Comparison of ENCODE assay signal across 8 mouse cellular contexts in the genomic region with DNA sequence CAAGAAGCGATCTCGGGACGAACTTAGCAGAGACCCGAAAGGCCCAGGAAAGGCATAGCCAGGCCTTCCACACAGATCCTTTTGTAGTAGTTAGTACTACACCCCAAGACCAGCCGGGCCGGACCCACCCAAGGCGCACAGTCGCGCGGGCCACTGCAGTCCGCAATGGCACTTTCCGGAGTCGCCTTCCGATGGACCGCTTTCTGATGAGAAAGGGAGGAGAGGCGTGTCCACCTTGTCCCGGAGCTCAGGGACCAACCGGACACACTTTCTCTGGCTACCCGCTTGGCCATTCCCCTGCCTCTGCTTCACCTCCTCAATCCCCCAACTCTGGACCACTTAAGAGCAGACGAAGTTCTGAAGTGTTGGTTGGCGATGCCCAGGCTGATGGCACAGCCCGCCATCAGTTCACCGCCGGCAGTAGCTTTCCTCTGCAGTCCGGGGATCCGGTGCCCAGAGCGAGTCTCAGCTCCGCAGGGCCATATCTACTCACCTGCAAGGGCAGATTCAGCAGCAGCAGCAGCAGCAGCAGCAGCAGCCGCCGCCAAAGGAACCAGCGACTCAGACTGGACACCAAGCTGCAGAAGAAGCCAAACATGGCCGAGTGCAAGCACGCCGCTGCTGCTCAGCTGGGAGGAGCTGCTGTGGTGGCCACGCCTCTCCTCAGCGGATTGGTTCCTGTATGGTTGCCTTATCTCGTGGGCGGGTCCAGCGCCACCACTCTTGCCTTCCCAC. TPM values are rescaled to one million over a fixed set of nuclear protein-coding genes. Genes with fewer than 3 reads are reported as not detected.
DNase-seq lines count a peak whose midpoint lies in the region; ATAC-seq and TF ChIP-seq lines count a peak whose summit lies in the region.

A gene (minus strand): TSS at position 628 of the 735 bp plus-strand sequence.

- peaks cover 4% of the 10 kb centered on the region for H3K4me1 ChIP-seq in E14TG2a.4 (replicated peaks; ENCODE audit: low read depth, low read length)
- H3K4me1 ChIP-seq in forebrain, embryonic 11.5 days (replicated peaks; ENCODE audit: control insufficient read depth, insufficient read depth, low read length) = no peaks in the 10 kb centered on the region
- no peaks in the 10 kb centered on the region for H3K4me1 ChIP-seq in heart, embryonic 16.5 days (ENCODE audit: control insufficient read depth, insufficient read depth, low read length)
- no peaks in the 10 kb centered on the region for H3K4me1 ChIP-seq in liver, embryonic 14.5 days (replicated peaks; ENCODE audit: control insufficient read depth in 2 of 2, insufficient read depth in 2 of 2, low read length in 1 of 2)
- no peaks in the 10 kb centered on the region for H3K4me1 ChIP-seq in stomach, embryonic 15.5 days

- peaks cover 13% of the 10 kb centered on the region for H3K36me3 ChIP-seq in E14TG2a.4 (ENCODE audit: insufficient read depth, low read length)
- no peaks in the 10 kb centered on the region for H3K36me3 ChIP-seq in forebrain, embryonic 11.5 days (ENCODE audit: control insufficient read depth, insufficient read depth, low read length)
- H3K36me3 ChIP-seq in heart, embryonic 16.5 days (ENCODE audit: control insufficient read depth, insufficient read depth) = no peaks in the 10 kb centered on the region
- H3K36me3 ChIP-seq in liver, embryonic 14.5 days (replicated peaks; ENCODE audit: control insufficient read depth, insufficient read depth, low read depth) = no peaks in the 10 kb centered on the region
- no peaks in the 10 kb centered on the region for H3K36me3 ChIP-seq in stomach, embryonic 15.5 days

- WGBS in forebrain, embryonic 11.5 days = 3% methylated on average over 39 of the region's 39 CpGs
- 5% methylated on average over 39 of the region's 39 CpGs for WGBS in heart, embryonic 16.5 days
- WGBS in liver, embryonic 14.5 days (ENCODE audit: insufficient replicate concordance) = 3% methylated on average over 39 of the region's 39 CpGs
- WGBS in stomach, embryonic 15.5 days = 2% methylated on average over 39 of the region's 39 CpGs

- TF ChIP-seq CTCF in E14TG2a.4 (conservative IDR thresholded peaks at IDR 0.05; ENCODE audit: low read length) = no peak
- TF ChIP-seq CTCF in liver, embryonic 14.5 days (IDR thresholded peaks at IDR 0.05; ENCODE audit: low read depth) = no peak

- no peaks in the 10 kb centered on the region for H3K27me3 ChIP-seq in E14TG2a.4 (ENCODE audit: insufficient read depth, low read length)
- no peaks in the 10 kb centered on the region for H3K27me3 ChIP-seq in forebrain, embryonic 11.5 days (ENCODE audit: control insufficient read depth, insufficient read depth, low read length)
- H3K27me3 ChIP-seq in heart, embryonic 16.5 days (ENCODE audit: control insufficient read depth, insufficient read depth, low read length) = no peaks in the 10 kb centered on the region
- no peaks in the 10 kb centered on the region for H3K27me3 ChIP-seq in liver, embryonic 14.5 days (ENCODE audit: control insufficient read depth, insufficient read depth, low read length)
- no peaks in the 10 kb centered on the region for H3K27me3 ChIP-seq in stomach, embryonic 15.5 days (replicated peaks)

- ATAC-seq in forebrain, embryonic 11.5 days (replicated peaks; ENCODE audit: low FRiP score) = peak; percentile 98
- peak; percentile 92 for ATAC-seq in heart, embryonic 16.5 days (replicated peaks; ENCODE audit: extremely low read depth, insufficient read depth, low FRiP score)
- peak; percentile 78 for ATAC-seq in liver, embryonic 14.5 days (ENCODE audit: insufficient read depth)
- peak; percentile 92 for ATAC-seq in stomach, embryonic 15.5 days (ENCODE audit: insufficient read depth, low FRiP score, low read depth)

- H3K9me3 ChIP-seq in E14TG2a.4 (ENCODE audit: low read length) = peaks cover 3% of the 10 kb centered on the region; the same call in 1 of the 2 replicates
- no peaks in the 10 kb centered on the region for H3K9me3 ChIP-seq in forebrain, embryonic 11.5 days (ENCODE audit: control insufficient read depth, low read length)
- H3K9me3 ChIP-seq in heart, embryonic 16.5 days (replicated peaks; ENCODE audit: control insufficient read depth, low read length) = no peaks in the 10 kb centered on the region
- H3K9me3 ChIP-seq in liver, embryonic 14.5 days (ENCODE audit: control insufficient read depth, low read length) = no peaks in the 10 kb centered on the region
- no peaks in the 10 kb centered on the region for H3K9me3 ChIP-seq in stomach, embryonic 15.5 days

- H3K4me3 ChIP-seq in E14TG2a.4 (replicated peaks; ENCODE audit: low read length) = peak within 1 kb of the TSS; percentile 92
- H3K4me3 ChIP-seq in forebrain, embryonic 11.5 days (ENCODE audit: low read depth, low read length) = peak within 1 kb of the TSS; percentile 66
- peak within 1 kb of the TSS; percentile 70 for H3K4me3 ChIP-seq in heart, embryonic 16.5 days (ENCODE audit: low read length)
- peak within 1 kb of the TSS; percentile 43 to 61 for H3K4me3 ChIP-seq in liver, embryonic 14.5 days (ENCODE audit: insufficient read depth in 1 of 2, low read depth in 2 of 2, low read length in 2 of 2)
- peak within 1 kb of the TSS; percentile 71 for H3K4me3 ChIP-seq in stomach, embryonic 15.5 days (replicated peaks)

- H3K9ac ChIP-seq in forebrain, embryonic 11.5 days (ENCODE audit: low read length) = peak within 1 kb of the TSS; percentile 74
- peak within 1 kb of the TSS; percentile 69 for H3K9ac ChIP-seq in heart, embryonic 16.5 days (ENCODE audit: low read length)
- no peak within 1 kb of the TSS for H3K9ac ChIP-seq in liver, embryonic 14.5 days (replicated peaks)
- peak within 1 kb of the TSS; percentile 50 for H3K9ac ChIP-seq in stomach, embryonic 15.5 days

- TF ChIP-seq EP300 in liver, embryonic 14.5 days (IDR thresholded peaks at IDR 0.05; ENCODE audit: low read depth) = no peak

- H3K4me2 ChIP-seq in forebrain, embryonic 11.5 days (ENCODE audit: low read depth, low read length, severe bottlenecking) = peak within 1 kb of the TSS; percentile 86
- H3K4me2 ChIP-seq in heart, embryonic 16.5 days (ENCODE audit: low read depth, low read length) = peak within 1 kb of the TSS; percentile 98
- peak within 1 kb of the TSS; percentile 63 for H3K4me2 ChIP-seq in liver, embryonic 14.5 days (ENCODE audit: low read depth)
- H3K4me2 ChIP-seq in stomach, embryonic 15.5 days = peak within 1 kb of the TSS; percentile 96

- DNase-seq in c-Kit-positive CD71-positive TER-119-positive erythroid progenitor cells, embryonic 14.5 days (ENCODE audit: low spot score) = peak; percentile 56
- DNase-seq in forebrain, embryonic 11.5 days (ENCODE audit: low spot score) = peak; percentile 89
- DNase-seq in kidney, postnatal 25 days = peak; percentile 88 to 92
- peak; percentile 46 to 49 (median 48) for DNase-seq in liver, embryonic 14.5 days (ENCODE audit: low read depth in 3 of 3, low spot score in 3 of 3)
- DNase-seq in neural tube, embryonic 10.5 days (ENCODE audit: extremely low spot score, low spot score) = peak; percentile 80

- H3K27ac ChIP-seq in forebrain, embryonic 11.5 days (ENCODE audit: low read depth, low read length) = no peak within 1 kb of the TSS
- no peak within 1 kb of the TSS for H3K27ac ChIP-seq in heart, embryonic 16.5 days (ENCODE audit: low read length)
- H3K27ac ChIP-seq in liver, embryonic 14.5 days = no peak within 1 kb of the TSS
- H3K27ac ChIP-seq in stomach, embryonic 15.5 days = no peak within 1 kb of the TSS

RNA-seq across cellular contexts. Expression of the gene that starts here (rescaled TPM):
- 8.1 and 9.8 TPM in 2 replicates for polyA plus RNA-seq in forebrain, embryonic 11.5 days (2014; fragmentation: Nextera tagmentation; extraction: Ambion mirVana)
- 2.2 and 2.3 TPM in 2 replicates for polyA plus RNA-seq in heart, embryonic 16.5 days (2015; fragmentation: Nextera tagmentation; extraction: Ambion mirVana)
- 0.69 and 0.71 TPM in 2 replicates for polyA plus RNA-seq in liver, embryonic 14.5 days (2012; rRNA removed)
- 0.99 and 1.2 TPM in 2 replicates for polyA plus RNA-seq in liver, embryonic 14.5 days (2014; fragmentation: Nextera tagmentation; extraction: Ambion mirVana)
- polyA plus RNA-seq in stomach, embryonic 15.5 days (2015; fragmentation: Nextera tagmentation; extraction: Ambion mirVana) = 5.7 and 6.8 TPM in 2 replicates
